Mouse (Mus musculus): Measurements from ENCODE around the gene Usp20. TPM values are rescaled to one million over a fixed set of nuclear protein-coding genes. Genes with fewer than 3 reads are reported as not detected.

The Usp20 gene
- total and polyA plus RNA-seq, 3 experiments = 3.4 to 13.8 (median 12.0) TPM

GRCm38 (mm10) chr2:31018519-31018918 lies 36.4 kb downstream of the Usp20 start:
- in situ Hi-C loops (cut with MboI; ENCODE audit: low pct_ligation_motif_present, low pct_unique_long_range_greater_than_20kb, low sequenced_read_pairs) = loop anchor here (25.0 kb wide), 1 partner anchor 269 kb away; no protein-coding TSS in a partner anchor
- H3K4me1 ChIP-seq (ENCODE audit: control insufficient read depth in 1 of 2, insufficient read depth in 2 of 2) = peaks cover 5 to 17% of the 10 kb centered on the region in 2 experiments
- DNase-seq (ENCODE audit: extremely low read depth) = no peak
- TF ChIP-seq ZC3H11A (IDR thresholded peaks at IDR 0.05; ENCODE audit: low read depth, low read length) (no peak), GABPA (IDR thresholded peaks at IDR 0.05; ENCODE audit: insufficient replicate concordance, low read depth, low read length) (no peak), EP300 (IDR thresholded peaks at IDR 0.05; ENCODE audit: low read length) (no peak)
- no peak overlapping the region for H3K9ac ChIP-seq (ENCODE audit: insufficient read depth, low read depth)
- H3K27ac ChIP-seq (ENCODE audit: insufficient read depth, low read depth) = no peak overlapping the region
- no peaks in the 10 kb centered on the region for H3K27me3 ChIP-seq (replicated peaks)
- no peak overlapping the region for H3K4me2 ChIP-seq (ENCODE audit: insufficient read depth, low read depth, poor library complexity, severe bottlenecking)
- H3K36me3 ChIP-seq (replicated peaks in 1 of 2; ENCODE audit: control insufficient read depth in 1 of 2, insufficient read depth in 1 of 2, low read length in 1 of 2) = peaks cover 54 to 87% of the 10 kb centered on the region in 2 experiments
- no peaks in the 10 kb centered on the region for H3K9me3 ChIP-seq (replicated peaks; ENCODE audit: low read length)
- dilution Hi-C loops (cut with MboI; ENCODE audit: extremely low pct_ligation_motif_present, extremely low pct_unique_long_range_greater_than_20kb, low sequenced_read_pairs) = no loop called here
- H3K79me2 ChIP-seq (replicated peaks; ENCODE audit: control insufficient read depth, extremely low read depth, insufficient read depth, poor library complexity, severe bottlenecking) = no peaks in the 10 kb centered on the region
- no peak overlapping the region for H3K4me3 ChIP-seq (replicated peaks in 1 of 3; ENCODE audit: low read depth in 2 of 3, low read length in 2 of 3, poor library complexity in 1 of 3)

- in situ Hi-C loops (cut with MboI; ENCODE audit: low pct_ligation_motif_present, low pct_unique_long_range_greater_than_20kb, low sequenced_read_pairs) = loop anchor here (25.0 kb wide), 1 partner anchor 268 kb away; no protein-coding TSS in a partner anchor
- H3K27me3 ChIP-seq (replicated peaks) = no peaks in the 10 kb centered on the region
- H3K4me2 ChIP-seq (ENCODE audit: insufficient read depth, low read depth, poor library complexity, severe bottlenecking) = no peak overlapping the region
Observed at GRCm38 (mm10) chr2:31019011-31019410, 36.9 kb downstream of the Usp20 start.

GRCm38 (mm10) chr2:31020202-31020601 lies 38.1 kb downstream of the Usp20 start:
- in situ Hi-C loops (cut with MboI; ENCODE audit: low pct_ligation_motif_present, low pct_unique_long_range_greater_than_20kb, low sequenced_read_pairs) (loop anchor here (10.0 to 25.0 kb wide), 2 partner anchors 125 to 267 kb away; partner anchors contain the start of gene Fnbp1), dilution Hi-C loops (cut with MboI; ENCODE audit: extremely low pct_ligation_motif_present, extremely low pct_unique_long_range_greater_than_20kb, low sequenced_read_pairs) (no loop called here)
- TF ChIP-seq NELFE (IDR thresholded peaks at IDR 0.05; ENCODE audit: low read depth, low read length) (no peak), KAT2A (IDR thresholded peaks at IDR 0.05; ENCODE audit: insufficient replicate concordance, low read length) (no peak), RAD21 (IDR thresholded peaks at IDR 0.05; ENCODE audit: low read depth, low read length) (no peak), TBP (conservative IDR thresholded peaks at IDR 0.05; ENCODE audit: low read depth, low read length) (no peak), NRF1 (IDR thresholded peaks at IDR 0.05; ENCODE audit: low read depth, low read length) (no peak), ELF1 (IDR thresholded peaks at IDR 0.05; ENCODE audit: low read depth, low read length) (no peak), USF2 (conservative IDR thresholded peaks at IDR 0.05; ENCODE audit: low read depth, low read length) (no peak), SMC3 (IDR thresholded peaks at IDR 0.05; ENCODE audit: low read depth, low read length) (no peak), BHLHE40 (IDR thresholded peaks at IDR 0.05; ENCODE audit: low read depth, low read length) (no peak), POLR2AphosphoS2 (IDR thresholded peaks at IDR 0.05; ENCODE audit: low read depth, low read length) (no peak), ZMIZ1 (IDR thresholded peaks at IDR 0.05; ENCODE audit: low read depth, low read length) (no peak), RCOR1 (conservative IDR thresholded peaks at IDR 0.05; ENCODE audit: low read depth, low read length) (no peak), ETS1 (conservative IDR thresholded peaks at IDR 0.05; ENCODE audit: low read depth, low read length) (no peak), MYC (IDR thresholded peaks at IDR 0.05; ENCODE audit: low read depth, low read length) (no peak), MAFK (IDR thresholded peaks at IDR 0.05; ENCODE audit: insufficient replicate concordance, low read length) (no peak), POLR2A (IDR thresholded peaks at IDR 0.05; ENCODE audit: low read depth, low read length) (no peak), SIN3A (IDR thresholded peaks at IDR 0.05; ENCODE audit: low read length) (no peak)
- H3K9ac ChIP-seq (ENCODE audit: insufficient read depth, low read depth) = no peak overlapping the region
- H3K4me2 ChIP-seq (ENCODE audit: insufficient read depth, low read depth, poor library complexity, severe bottlenecking) = no peak overlapping the region
- no peaks in the 10 kb centered on the region for H3K79me2 ChIP-seq (replicated peaks; ENCODE audit: control insufficient read depth, extremely low read depth, insufficient read depth, poor library complexity, severe bottlenecking)
- H3K9me3 ChIP-seq (replicated peaks; ENCODE audit: low read length) = no peaks in the 10 kb centered on the region
- peaks cover 54 to 80% of the 10 kb centered on the region in 2 experiments for H3K36me3 ChIP-seq (replicated peaks in 1 of 2; ENCODE audit: control insufficient read depth in 1 of 2, insufficient read depth in 1 of 2, low read length in 1 of 2)
- peaks cover under 1 to 18% of the 10 kb centered on the region in 2 experiments; a peak in 3 of 4 replicates for H3K4me1 ChIP-seq (ENCODE audit: control insufficient read depth in 1 of 2, insufficient read depth in 2 of 2)
- H3K27ac ChIP-seq (ENCODE audit: insufficient read depth, low read depth) = no peak overlapping the region
- H3K4me3 ChIP-seq (replicated peaks in 1 of 3; ENCODE audit: low read depth in 2 of 3, low read length in 2 of 3, poor library complexity in 1 of 3) = no peak overlapping the region
- no peak for DNase-seq (ENCODE audit: extremely low read depth)
- no peaks in the 10 kb centered on the region for H3K27me3 ChIP-seq (replicated peaks)

More at GRCm38 (mm10) chr2:31019011-31019410, 36.9 kb downstream of the Usp20 start:
- Histone ChIP-seq H3K4me3 (replicated peaks in 1 of 3; ENCODE audit: low read depth in 2 of 3, low read length in 2 of 3, poor library complexity in 1 of 3) (no peak overlapping the region), H3K9ac (ENCODE audit: insufficient read depth, low read depth) (no peak overlapping the region), H3K79me2 (replicated peaks; ENCODE audit: control insufficient read depth, extremely low read depth, insufficient read depth, poor library complexity, severe bottlenecking) (no peaks in the 10 kb centered on the region), H3K36me3 (replicated peaks in 1 of 2; ENCODE audit: control insufficient read depth in 1 of 2, insufficient read depth in 1 of 2, low read length in 1 of 2) (peaks cover 54 to 89% of the 10 kb centered on the region in 2 experiments), H3K27ac (ENCODE audit: insufficient read depth, low read depth) (no peak overlapping the region), H3K9me3 (replicated peaks; ENCODE audit: low read length) (no peaks in the 10 kb centered on the region), H3K4me1 (ENCODE audit: control insufficient read depth in 1 of 2, insufficient read depth in 2 of 2) (peaks cover 4 to 13% of the 10 kb centered on the region in 2 experiments; a peak in 3 of 4 replicates)
- dilution Hi-C loops (cut with MboI; ENCODE audit: extremely low pct_ligation_motif_present, extremely low pct_unique_long_range_greater_than_20kb, low sequenced_read_pairs) = no loop called here
- no peak for DNase-seq (ENCODE audit: extremely low read depth)
- no peak for TF ChIP-seq CHD1 (IDR thresholded peaks at IDR 0.05; ENCODE audit: low read depth, low read length)
- TF ChIP-seq RCOR1 (conservative IDR thresholded peaks at IDR 0.05; ENCODE audit: low read depth, low read length) = no peak
- no peak for TF ChIP-seq TCF12 (IDR thresholded peaks at IDR 0.05; ENCODE audit: low read depth, low read length)
- TF ChIP-seq UBTF (IDR thresholded peaks at IDR 0.05; ENCODE audit: low read depth, low read length) = no peak
- no peak for TF ChIP-seq MXI1 (IDR thresholded peaks at IDR 0.05; ENCODE audit: low read depth, low read length)
- no peak for TF ChIP-seq KAT2A (IDR thresholded peaks at IDR 0.05; ENCODE audit: insufficient replicate concordance, low read length)
- TF ChIP-seq USF1 (IDR thresholded peaks at IDR 0.05; ENCODE audit: low read depth, low read length) = no peak
- TF ChIP-seq PAX5 (IDR thresholded peaks at IDR 0.05; ENCODE audit: low read length) = no peak
- TF ChIP-seq ZMIZ1 (IDR thresholded peaks at IDR 0.05; ENCODE audit: low read depth, low read length) = no peak
- no peak for TF ChIP-seq POLR2AphosphoS2 (IDR thresholded peaks at IDR 0.05; ENCODE audit: low read depth, low read length)
- no peak for TF ChIP-seq ZC3H11A (IDR thresholded peaks at IDR 0.05; ENCODE audit: low read depth, low read length)
- no peak for TF ChIP-seq SMC3 (IDR thresholded peaks at IDR 0.05; ENCODE audit: low read depth, low read length)
- TF ChIP-seq ZKSCAN1 (IDR thresholded peaks at IDR 0.05; ENCODE audit: borderline replicate concordance, low read depth, low read length) = no peak
- TF ChIP-seq E2F4 (IDR thresholded peaks at IDR 0.05; ENCODE audit: insufficient replicate concordance, low read depth, low read length) = no peak
- no peak for TF ChIP-seq CHD2 (IDR thresholded peaks at IDR 0.05; ENCODE audit: low read length)
- no peak for TF ChIP-seq EP300 (IDR thresholded peaks at IDR 0.05; ENCODE audit: low read length)

Data from CH12.LX (cell line).